Mouse (Mus musculus): ENCODE measurements around the gene Itpkb. TPM values are rescaled to one million over a fixed set of nuclear protein-coding genes. Genes with fewer than 3 reads are reported as not detected.
A peak's percentile ranks its signal among the peaks of the same experiment; 100 is the strongest.

Gene Itpkb
- total and polyA plus RNA-seq, 3 experiments, result 3.4 to 9.2 TPM; not detected in 1

DNA sequence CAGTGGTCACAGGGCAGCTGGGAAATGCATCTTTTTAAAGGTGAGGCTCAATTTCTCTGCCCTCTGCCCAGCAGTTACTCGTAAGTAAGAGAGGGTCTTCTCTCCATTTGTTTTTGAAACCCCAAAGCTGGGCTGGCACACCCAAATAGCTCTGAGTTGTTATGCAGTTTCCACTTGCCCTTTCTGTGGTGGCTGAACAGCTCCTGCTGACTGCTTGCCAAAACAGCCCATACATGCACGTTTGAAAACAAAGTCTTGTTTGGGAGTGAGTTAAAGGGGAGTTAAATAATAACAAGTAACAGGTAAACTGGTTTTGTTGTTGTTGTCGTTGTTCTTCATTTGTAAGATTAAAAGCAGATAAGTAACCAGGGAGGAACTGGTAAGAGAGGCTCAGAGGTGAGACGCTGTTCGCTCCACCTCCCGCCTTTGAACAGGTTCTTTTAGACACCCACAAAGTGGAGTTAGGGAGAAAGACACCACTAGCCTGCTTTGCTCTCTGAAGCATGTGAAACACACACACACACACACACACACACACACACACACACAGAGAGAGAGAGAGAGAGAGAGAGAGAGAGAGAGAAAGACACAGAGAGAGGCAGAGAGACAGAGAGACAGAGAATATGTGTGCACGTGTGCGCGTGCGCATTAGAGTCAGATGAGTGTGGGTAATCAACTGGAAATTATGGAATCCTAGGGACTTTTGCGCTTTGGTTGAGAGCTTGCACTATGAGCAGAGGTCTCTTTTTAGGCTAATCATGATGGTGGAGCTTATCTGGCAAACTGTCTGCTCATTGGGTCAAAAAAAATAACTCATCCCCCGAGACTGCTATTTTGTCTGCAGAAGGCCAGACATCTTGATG is 5.5 kb downstream of the Itpkb start:
- Histone ChIP-seq H3K36me3 (ENCODE audit: control insufficient read depth in 1 of 2, insufficient read depth in 2 of 2, low read length in 2 of 2) (peaks cover 0 to 38% of the 10 kb centered on the region in 2 experiments; a peak in 2 of 4 replicates), H3K27me3 (ENCODE audit: control insufficient read depth in 1 of 2, insufficient read depth in 2 of 2, low read length in 2 of 2) (no peaks in the 10 kb centered on the region), H3K79me2 (ENCODE audit: control insufficient read depth, insufficient read depth, low read length, poor library complexity) (peaks cover 22% of the 10 kb centered on the region), H3K4me3 (ENCODE audit: control insufficient read depth in 1 of 2, insufficient read depth in 1 of 2, low read depth in 2 of 2, low read length in 2 of 2) (no peak overlapping the region), H3K4me1 (ENCODE audit: control insufficient read depth in 1 of 2, insufficient read depth in 2 of 2, low read length in 2 of 2) (peaks cover 10 to 39% of the 10 kb centered on the region in 2 experiments), H3K9ac (ENCODE audit: control insufficient read depth, low read depth, low read length, poor library complexity, severe bottlenecking) (no peak overlapping the region), H3K9me3 (replicated peaks; ENCODE audit: insufficient read depth, low read length) (no peaks in the 10 kb centered on the region), H3K27ac (ENCODE audit: control insufficient read depth, low read depth, low read length) (no peak overlapping the region)
- no peak for TF ChIP-seq TBP (IDR thresholded peaks at IDR 0.05; ENCODE audit: low read depth, low read length)
- no peak for TF ChIP-seq USF1 (IDR thresholded peaks at IDR 0.05; ENCODE audit: low read depth, low read length)
- no peak for TF ChIP-seq UBTF (IDR thresholded peaks at IDR 0.05; ENCODE audit: borderline replicate concordance, insufficient read depth, low read depth, low read length)
- no peak for TF ChIP-seq MEF2A (IDR thresholded peaks at IDR 0.05; ENCODE audit: extremely low read depth, insufficient replicate concordance, low read depth, low read length, poor library complexity, severe bottlenecking)
- peak; percentile 17 for DNase-seq (ENCODE audit: low read depth, low spot score)

DNA sequence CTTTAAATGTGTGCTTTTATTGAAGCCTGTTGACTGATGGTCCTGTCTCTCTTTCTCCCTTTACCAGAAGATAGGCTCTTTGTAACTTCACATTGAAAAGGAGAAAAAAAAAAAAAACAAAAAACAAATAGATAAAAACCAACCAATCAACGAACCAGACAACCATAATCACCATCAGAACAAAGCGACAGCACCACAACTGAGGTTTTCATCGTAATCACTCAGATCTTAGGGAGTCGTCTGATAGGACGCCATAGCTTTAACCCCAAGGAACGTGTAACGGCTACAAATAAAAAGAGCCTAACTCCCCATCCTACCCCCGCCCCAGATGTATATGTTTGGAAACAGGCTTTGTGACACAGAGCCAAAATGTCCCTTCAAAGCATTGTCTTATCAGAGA is 8.1 kb downstream of the Itpkb start:
- H3K27ac ChIP-seq (ENCODE audit: control insufficient read depth, low read depth, low read length), result peak overlapping the region; percentile 17; the same call in 1 of the 2 replicates
- no peak overlapping the region for H3K4me3 ChIP-seq (ENCODE audit: control insufficient read depth in 1 of 2, insufficient read depth in 1 of 2, low read depth in 2 of 2, low read length in 2 of 2)
- no peaks in the 10 kb centered on the region for H3K9me3 ChIP-seq (replicated peaks; ENCODE audit: insufficient read depth, low read length)
- DNase-seq (ENCODE audit: low read depth, low spot score), result no peak
- TF ChIP-seq MYB (IDR thresholded peaks at IDR 0.05; ENCODE audit: low read depth, low read length) (no peak), TBP (IDR thresholded peaks at IDR 0.05; ENCODE audit: low read depth, low read length) (no peak), GATA1 (IDR thresholded peaks at IDR 0.05; ENCODE audit: low read depth, low read length) (peak; percentile 51; the same call in 1 of the 2 replicates), SIN3A (IDR thresholded peaks at IDR 0.05; ENCODE audit: low read length) (peak; percentile 24; the same call in 1 of the 2 replicates), ZNF384 (IDR thresholded peaks at IDR 0.05; ENCODE audit: low read depth, low read length) (peak; percentile 91), MAZ (IDR thresholded peaks at IDR 0.05; ENCODE audit: low read depth, low read length) (no peak), NELFE (IDR thresholded peaks at IDR 0.05; ENCODE audit: low read depth, low read length) (no peak)
- no peak overlapping the region for H3K9ac ChIP-seq (ENCODE audit: control insufficient read depth, low read depth, low read length, poor library complexity, severe bottlenecking)
- no peaks in the 10 kb centered on the region for H3K27me3 ChIP-seq (ENCODE audit: control insufficient read depth in 1 of 2, insufficient read depth in 2 of 2, low read length in 2 of 2)
- peaks cover 10 to 47% of the 10 kb centered on the region in 2 experiments for H3K4me1 ChIP-seq (ENCODE audit: control insufficient read depth in 1 of 2, insufficient read depth in 2 of 2, low read length in 2 of 2)
- peaks cover 0 to 38% of the 10 kb centered on the region in 2 experiments; a peak in 2 of 4 replicates for H3K36me3 ChIP-seq (ENCODE audit: control insufficient read depth in 1 of 2, insufficient read depth in 2 of 2, low read length in 2 of 2)
- peaks cover 20% of the 10 kb centered on the region for H3K79me2 ChIP-seq (ENCODE audit: control insufficient read depth, insufficient read depth, low read length, poor library complexity)

GRCm38 (mm10) chr1:180339143-180339542 is 8.9 kb downstream of the Itpkb start:
- TF ChIP-seq RCOR1 (IDR thresholded peaks at IDR 0.05; ENCODE audit: low read depth, low read length) (0 out of 2 replicates have a peak, but pooled peaks have one; percentile 12), ETS1 (IDR thresholded peaks at IDR 0.05; ENCODE audit: low read depth, low read length) (no peak)
- Histone ChIP-seq H3K79me2 (ENCODE audit: control insufficient read depth, insufficient read depth, low read length, poor library complexity) (peaks cover 16% of the 10 kb centered on the region; the same call in 1 of the 2 replicates), H3K36me3 (ENCODE audit: control insufficient read depth in 1 of 2, insufficient read depth in 2 of 2, low read length in 2 of 2) (peaks cover 0 to 43% of the 10 kb centered on the region in 2 experiments; a peak in 2 of 4 replicates), H3K27ac (ENCODE audit: control insufficient read depth, low read depth, low read length) (no peak overlapping the region), H3K9ac (ENCODE audit: control insufficient read depth, low read depth, low read length, poor library complexity, severe bottlenecking) (no peak overlapping the region), H3K27me3 (ENCODE audit: control insufficient read depth in 1 of 2, insufficient read depth in 2 of 2, low read length in 2 of 2) (no peaks in the 10 kb centered on the region), H3K9me3 (replicated peaks; ENCODE audit: insufficient read depth, low read length) (no peaks in the 10 kb centered on the region), H3K4me3 (ENCODE audit: control insufficient read depth in 1 of 2, insufficient read depth in 1 of 2, low read depth in 2 of 2, low read length in 2 of 2) (no peak overlapping the region), H3K4me1 (ENCODE audit: control insufficient read depth in 1 of 2, insufficient read depth in 2 of 2, low read length in 2 of 2) (peaks cover 10 to 49% of the 10 kb centered on the region in 2 experiments)
- DNase-seq (ENCODE audit: low read depth, low spot score), result no peak

Measured in MEL (cell line).